Mouse (Mus musculus) CH12.LX (cell line): ENCODE measurements at regions not wholly inside any gene's neighbourhood (a gene's known extent, or its start where the extent isn't known, plus 50 kb on each side); places are given as distances from the start of the nearest gene placed in this dataset.

Experiments
- DNase-seq: peaks from one replicate; pipeline ENCODE4 v3.0.0-alpha.2; 2013; ENCODE audit errors: extremely low read depth
- H3K27ac ChIP-seq: 2 replicates; pipeline ENCODE4 v1.5.1; 2012; ENCODE audit warnings: low read depth, mild to moderate bottlenecking, control low read depth, moderate library complexity; ENCODE audit not compliant: insufficient read depth
- H3K27me3 ChIP-seq: replicated peaks from 2 replicates; pipeline ENCODE3; 2012; ENCODE audit warnings: inconsistent platforms
- H3K36me3 ChIP-seq, 2 experiments: replicated peaks in 1 of 2; 2 replicates each; pipeline versions ENCODE3 to v1.6.1; 2012; ENCODE audit warnings: inconsistent platforms in 1 of 2, low read length in 1 of 2, mild to moderate bottlenecking in 1 of 2, mixed read lengths in 1 of 2, moderate library complexity in 1 of 2; ENCODE audit not compliant: control insufficient read depth in 1 of 2, insufficient read depth in 1 of 2
- H3K4me1 ChIP-seq, 2 experiments: 2 replicates each; pipeline ENCODE4 v1.6.1; 2012; ENCODE audit warnings: inconsistent platforms in 1 of 2, moderate library complexity in 1 of 2; ENCODE audit not compliant: insufficient read depth in 2 of 2, control insufficient read depth in 1 of 2
- H3K4me2 ChIP-seq: 2 replicates; pipeline ENCODE4 v1.6.1; 2012; ENCODE audit warnings: low read depth, mild to moderate bottlenecking, control low read depth; ENCODE audit not compliant: poor library complexity, insufficient read depth, severe bottlenecking
- H3K4me3 ChIP-seq, 3 experiments: fragments of 150-350 bp in 1 of 3; sonication (generic) in 1 of 3; replicated peaks in 1 of 3; 2 replicates each; pipeline versions ENCODE3 to v1.5.1; 2011 to 2012; ENCODE audit warnings: low read depth in 2 of 3, low read length in 2 of 3, mild to moderate bottlenecking in 2 of 3, moderate library complexity in 2 of 3, control low read depth in 1 of 3, improper control_type of control experiment in 1 of 3, inconsistent platforms in 1 of 3, mixed read lengths in 1 of 3; ENCODE audit not compliant: poor library complexity in 1 of 3
- H3K79me2 ChIP-seq: replicated peaks from 2 replicates; pipeline ENCODE4 v1.6.1; 2012; ENCODE audit warnings: mild to moderate bottlenecking, moderate library complexity; ENCODE audit not compliant: control insufficient read depth, poor library complexity, insufficient read depth, severe bottlenecking; ENCODE audit errors: extremely low read depth
- H3K9ac ChIP-seq: 2 replicates; pipeline ENCODE4 v1.6.1; 2012; ENCODE audit warnings: low read depth, mild to moderate bottlenecking, control low read depth, moderate library complexity; ENCODE audit not compliant: insufficient read depth
- H3K9me3 ChIP-seq: replicated peaks from 2 replicates; pipeline ENCODE3; 2012; ENCODE audit warnings: low read length, inconsistent platforms, mixed read lengths
- BHLHE40 ChIP-seq: IDR thresholded peaks from 2 replicates; pipeline ENCODE4 v1.6.1; 2011; ENCODE audit warnings: mild to moderate bottlenecking, low read depth, low read length, improper control_type of control experiment
- CHD1 ChIP-seq: IDR thresholded peaks from 2 replicates; pipeline ENCODE4 v1.6.1; 2012; ENCODE audit warnings: low read depth, low read length, improper control_type of control experiment, inconsistent platforms
- CHD2 ChIP-seq: IDR thresholded peaks from 2 replicates; pipeline ENCODE4 v1.6.1; 2011; ENCODE audit warnings: low read length, improper control_type of control experiment
- E2F4 ChIP-seq: IDR thresholded peaks from 2 replicates; pipeline ENCODE4 v1.6.1; 2011; ENCODE audit warnings: low read depth, low read length, improper control_type of control experiment; ENCODE audit not compliant: insufficient replicate concordance
- ETS1 ChIP-seq: conservative IDR thresholded peaks from 2 replicates; pipeline ENCODE4 v1.6.1; 2012; ENCODE audit warnings: low read depth, mild to moderate bottlenecking, inconsistent platforms, low read length, improper control_type of control experiment, moderate library complexity
- GABPA ChIP-seq: IDR thresholded peaks from 2 replicates; pipeline ENCODE4 v1.6.1; 2012; ENCODE audit warnings: low read depth, low read length, improper control_type of control experiment, inconsistent platforms; ENCODE audit not compliant: insufficient replicate concordance
- HCFC1 ChIP-seq: IDR thresholded peaks from 2 replicates; pipeline ENCODE4 v1.6.1; 2012; ENCODE audit warnings: low read depth, mild to moderate bottlenecking, inconsistent platforms, low read length, improper control_type of control experiment
- JUN ChIP-seq: IDR thresholded peaks from 2 replicates; pipeline ENCODE4 v1.6.1; 2011; ENCODE audit warnings: low read depth, mild to moderate bottlenecking, low read length, improper control_type of control experiment, moderate library complexity; ENCODE audit not compliant: insufficient read depth
- JUND ChIP-seq: conservative IDR thresholded peaks from 2 replicates; pipeline ENCODE4 v1.6.1; 2011; ENCODE audit warnings: low read depth, low read length, improper control_type of control experiment
- KAT2A ChIP-seq: IDR thresholded peaks from 2 replicates; pipeline ENCODE4 v1.6.1; 2012; ENCODE audit warnings: low read length, improper control_type of control experiment, inconsistent platforms; ENCODE audit not compliant: insufficient replicate concordance
- MAX ChIP-seq: IDR thresholded peaks from 2 replicates; pipeline ENCODE4 v1.6.1; 2011; ENCODE audit warnings: low read length, improper control_type of control experiment
- MAZ ChIP-seq: IDR thresholded peaks from 2 replicates; pipeline ENCODE4 v1.6.1; 2012; ENCODE audit warnings: low read depth, mild to moderate bottlenecking, inconsistent platforms, low read length, improper control_type of control experiment, moderate library complexity
- MXI1 ChIP-seq: IDR thresholded peaks from 2 replicates; pipeline ENCODE4 v1.6.1; 2011; ENCODE audit warnings: mild to moderate bottlenecking, low read depth, low read length, improper control_type of control experiment
- NELFE ChIP-seq: IDR thresholded peaks from 2 replicates; pipeline ENCODE4 v1.6.1; 2011; ENCODE audit warnings: low read depth, low read length, improper control_type of control experiment
- PAX5 ChIP-seq: IDR thresholded peaks from 2 replicates; pipeline ENCODE4 v1.6.1; 2012; ENCODE audit warnings: low read length, inconsistent platforms, mixed read lengths
- POLR2A ChIP-seq: IDR thresholded peaks from 2 replicates; pipeline ENCODE4 v1.6.1; 2011; ENCODE audit warnings: low read depth, mild to moderate bottlenecking, improper control_type of control experiment, low read length
- POLR2AphosphoS2 ChIP-seq: IDR thresholded peaks from 2 replicates; pipeline ENCODE4 v1.6.1; 2011; ENCODE audit warnings: low read depth, low read length, improper control_type of control experiment
- SIN3A ChIP-seq: IDR thresholded peaks from 2 replicates; pipeline ENCODE4 v1.6.1; 2012; ENCODE audit warnings: low read length, improper control_type of control experiment, inconsistent platforms
- SMC3 ChIP-seq: IDR thresholded peaks from 2 replicates; pipeline ENCODE4 v1.6.1; 2011; ENCODE audit warnings: low read depth, low read length, improper control_type of control experiment
- TBP ChIP-seq: conservative IDR thresholded peaks from 2 replicates; pipeline ENCODE4 v1.6.1; 2011; ENCODE audit warnings: low read depth, low read length, improper control_type of control experiment
- TCF12 ChIP-seq: IDR thresholded peaks from 2 replicates; pipeline ENCODE4 v1.6.1; 2014; ENCODE audit warnings: low read depth, mild to moderate bottlenecking, inconsistent platforms, low read length, improper control_type of control experiment
- UBTF ChIP-seq: IDR thresholded peaks from 2 replicates; pipeline ENCODE4 v1.6.1; 2012; ENCODE audit warnings: low read depth, mild to moderate bottlenecking, inconsistent platforms, low read length, improper control_type of control experiment, moderate library complexity
- USF1 ChIP-seq: IDR thresholded peaks from 2 replicates; pipeline ENCODE4 v1.6.1; 2014; ENCODE audit warnings: low read depth, mild to moderate bottlenecking, inconsistent platforms, low read length, improper control_type of control experiment
- USF2 ChIP-seq: conservative IDR thresholded peaks from 2 replicates; pipeline ENCODE4 v1.6.1; 2011; ENCODE audit warnings: low read depth, low read length, improper control_type of control experiment
- ZMIZ1 ChIP-seq: IDR thresholded peaks from 2 replicates; pipeline ENCODE4 v1.6.1; 2012; ENCODE audit warnings: low read depth, mild to moderate bottlenecking, inconsistent platforms, low read length, improper control_type of control experiment
- ZNF384 ChIP-seq: IDR thresholded peaks from 2 replicates; pipeline ENCODE4 v1.6.1; 2012; ENCODE audit warnings: low read depth, low read length, improper control_type of control experiment, inconsistent platforms
- dilution Hi-C: fragments of 300-500 bp; cut with MboI; formaldehyde crosslinking; loops from 2 replicates; pipeline ENCODE4 v1.14.3; 2020; ENCODE audit warnings: low sequenced_read_pairs; ENCODE audit not compliant: extremely low pct_unique_long_range_greater_than_20kb, extremely low pct_ligation_motif_present
- in situ Hi-C: fragments of 300-500 bp; cut with MboI; formaldehyde crosslinking; loops from 3 replicates; pipeline ENCODE4 v1.14.3; 2019; ENCODE audit warnings: low sequenced_read_pairs, low pct_ligation_motif_present, low pct_unique_long_range_greater_than_20kb, mixed read lengths

- Histone ChIP-seq H3K4me2 (no peak overlapping the region), H3K9me3 (no peaks in the 10 kb centered on the region), H3K27me3 (no peaks in the 10 kb centered on the region), H3K4me1 (peaks cover 7 to 10% of the 10 kb centered on the region in 2 experiments), H3K9ac (no peak overlapping the region), H3K27ac (no peak overlapping the region), H3K36me3 (no peaks in the 10 kb centered on the region), H3K79me2 (no peaks in the 10 kb centered on the region), H3K4me3 (no peak overlapping the region)
- TF ChIP-seq GABPA (no peak), ZMIZ1 (no peak), MAZ (no peak), PAX5 (no peak), MXI1 (no peak), KAT2A (no peak), NELFE (no peak), HCFC1 (no peak), TBP (no peak), POLR2AphosphoS2 (no peak), POLR2A (no peak), E2F4 (no peak), USF2 (no peak), ETS1 (no peak)
- in situ Hi-C loops (no loop called here), dilution Hi-C loops (no loop called here)
- no peak for DNase-seq
Observed at GRCm38 (mm10) chr9:14081138-14081537, 193.7 kb upstream of the Sesn3 start.

- Histone ChIP-seq H3K36me3 (no peaks in the 10 kb centered on the region), H3K79me2 (no peaks in the 10 kb centered on the region), H3K27ac (no peak overlapping the region), H3K9me3 (no peaks in the 10 kb centered on the region), H3K4me2 (no peak overlapping the region), H3K4me3 (no peak overlapping the region), H3K27me3 (no peaks in the 10 kb centered on the region), H3K4me1 (peaks cover 25 to 52% of the 10 kb centered on the region in 2 experiments), H3K9ac (no peak overlapping the region)
- dilution Hi-C loops: no loop called here
- TF ChIP-seq ETS1: no peak
- no peak for TF ChIP-seq POLR2AphosphoS2
- no peak for TF ChIP-seq SMC3
- TF ChIP-seq JUND: no peak
- TF ChIP-seq JUN: no peak
- no peak for TF ChIP-seq SIN3A
- TF ChIP-seq MAX: no peak
- TF ChIP-seq CHD2: no peak
- TF ChIP-seq USF1: no peak
- TF ChIP-seq NELFE: no peak
- TF ChIP-seq BHLHE40: no peak
- TF ChIP-seq ZNF384: no peak
- TF ChIP-seq UBTF: no peak
- TF ChIP-seq USF2: no peak
- no peak for TF ChIP-seq HCFC1
- no peak for TF ChIP-seq ZMIZ1
- no peak for TF ChIP-seq TCF12
- no peak for TF ChIP-seq E2F4
- TF ChIP-seq CHD1: no peak
- in situ Hi-C loops: no loop called here
- no peak for DNase-seq
Observed at GRCm38 (mm10) chr9:14086201-14086600, 188.7 kb upstream of the Sesn3 start.
